Mouse (Mus musculus): ENCODE data around the gene Pafah1b3.

- TF ChIP-seq POLR2A (IDR thresholded peaks at IDR 0.05; ENCODE audit: extremely low read depth, insufficient read depth, low read length) (no peak), CTCF (IDR thresholded peaks at IDR 0.05; ENCODE audit: low read depth, low read length) (no peak)
These were observed 46.6 kb downstream of the Pafah1b3 start for GRCm38 (mm10) chr7:25251071-25251791.

All from liver, adult 2 months (tissue).